Mouse (Mus musculus) liver, postnatal 0 days (tissue): Measurements from ENCODE around the gene Gtpbp4. TPM values are rescaled to one million over a fixed set of nuclear protein-coding genes. Genes with fewer than 3 reads are reported as not detected.

Experiments
- ATAC-seq: fragments of 200-750 bp; cut with Nextera tagmentation; 2 replicates; pipeline ENCODE4 v1.8.0; 2017; ENCODE audit warnings: mild to moderate bottlenecking, moderate library complexity
- DNase-seq: peaks from one replicate; pipeline ENCODE4 v3.0.0-alpha.2; 2016
- H3K27ac ChIP-seq: fragments of 300-500 bp; sonication (generic); 2 replicates; pipeline ENCODE4 v1.5.1; 2014; ENCODE audit warnings: antibody characterized with exemption, moderate library complexity, mild to moderate bottlenecking, low read depth
- H3K27me3 ChIP-seq: fragments of 300-500 bp; sonication (generic); 2 replicates; pipeline ENCODE4 v1.6.1; 2014; ENCODE audit warnings: low read length, control low read depth, mixed read lengths; ENCODE audit not compliant: insufficient read depth
- H3K36me3 ChIP-seq: fragments of 300-500 bp; sonication (generic); replicated peaks from 2 replicates; pipeline ENCODE4 v1.6.1; 2014; ENCODE audit warnings: mild to moderate bottlenecking, control low read depth, low read length, moderate library complexity, mixed read lengths; ENCODE audit not compliant: insufficient read depth
- H3K4me1 ChIP-seq: fragments of 300-500 bp; sonication (generic); 2 replicates; pipeline ENCODE4 v1.6.1; 2014; ENCODE audit warnings: antibody characterized with exemption, mild to moderate bottlenecking, control low read depth; ENCODE audit not compliant: insufficient read depth
- H3K4me2 ChIP-seq: fragments of 300-500 bp; sonication (generic); 2 replicates; pipeline ENCODE4 v1.6.1; 2014; ENCODE audit warnings: low read depth, mild to moderate bottlenecking, low read length, moderate library complexity, mixed read lengths
- H3K4me3 ChIP-seq: fragments of 300-500 bp; sonication (generic); 2 replicates; pipeline ENCODE4 v1.5.1; 2014; ENCODE audit warnings: low read depth, low read length
- H3K9ac ChIP-seq: fragments of 300-500 bp; sonication (generic); replicated peaks from 2 replicates; pipeline ENCODE4 v1.6.1; 2014; ENCODE audit warnings: mild to moderate bottlenecking, moderate library complexity
- H3K9me3 ChIP-seq: fragments of 300-500 bp; sonication (generic); 2 replicates; pipeline ENCODE4 v1.6.1; 2016; ENCODE audit warnings: mild to moderate bottlenecking, control low read depth, low read length, mixed read lengths
- CTCF ChIP-seq: sonication (generic); IDR thresholded peaks from 2 replicates; pipeline ENCODE4 v1.5.1; 2016; ENCODE audit warnings: antibody characterized with exemption, low read depth
- EP300 ChIP-seq: IDR thresholded peaks from 2 replicates; pipeline ENCODE4 v1.6.1; 2016; ENCODE audit warnings: antibody characterized with exemption, low read depth, mild to moderate bottlenecking
- WGBS: fragments of 180-500 bp; shearing (Covaris S2); extraction: QIAGEN DNeasy Blood & Tissue Kit; methylation state at CpG from one replicate; pipeline ENCODE4 v1.1.7; 2014; ENCODE audit not compliant: insufficient replicate concordance; 5-methylcytosine and 5-hydroxymethylcytosine counted together
- polyA plus RNA-seq: library from polyadenylated mRNA; unstranded; fragments of >200 nt; fragmentation: Nextera tagmentation; extraction: Ambion mirVana; gene quantifications from 2 replicates; pipeline ENCODE4 v1.2.1, GENCODE M21; 2015

Gene Gtpbp4
- polyA plus RNA-seq = 35.7 and 38.9 TPM in 2 replicates

DNA sequence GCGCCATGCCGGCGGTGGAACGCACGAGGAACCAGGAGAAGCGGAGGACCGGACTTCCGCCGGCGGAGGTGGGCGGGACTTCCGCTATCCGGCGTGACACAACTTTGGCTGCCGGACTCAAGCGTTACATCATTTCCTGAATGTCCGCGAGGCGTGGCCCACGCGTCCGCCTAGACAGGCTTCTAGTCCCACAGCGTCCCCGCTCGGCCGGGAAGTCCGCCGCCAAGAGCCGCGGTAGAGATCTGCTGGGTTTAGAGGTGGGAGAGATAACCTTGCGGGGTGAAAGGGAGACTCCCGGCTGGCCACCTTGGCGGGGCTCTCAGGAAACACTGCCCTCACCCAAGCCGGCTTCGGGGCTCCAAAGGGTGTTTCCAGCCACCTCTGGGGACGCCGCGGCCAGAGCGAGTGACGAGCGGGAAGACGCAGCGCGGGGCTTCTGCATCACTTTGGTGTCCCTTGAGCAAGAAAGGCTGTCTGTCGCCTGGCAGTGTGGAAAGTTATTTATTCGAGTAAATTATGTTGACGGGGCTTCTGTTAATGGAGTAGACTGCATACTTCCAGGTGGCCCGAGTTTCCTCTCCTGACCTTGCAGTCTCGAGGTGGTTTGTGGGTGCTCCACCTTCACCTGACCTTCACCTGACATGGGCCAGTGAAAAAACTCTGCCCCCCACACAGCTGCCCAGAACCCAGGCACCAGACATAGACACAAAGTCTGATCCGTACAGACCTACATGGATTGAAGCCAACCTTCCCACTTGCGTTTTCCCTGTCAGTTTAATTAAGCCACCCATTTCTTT is at the start of gene Gtpbp4:
TSS of gene Gtpbp4 (minus strand) at position 94 of the 797 bp plus-strand sequence.
- Histone ChIP-seq H3K36me3 (peaks cover 5% of the 10 kb centered on the region), H3K27me3 (no peaks in the 10 kb centered on the region), H3K4me2 (peak within 1 kb of the TSS; percentile 94), H3K4me3 (peak within 1 kb of the TSS; percentile 85), H3K9me3 (no peaks in the 10 kb centered on the region), H3K27ac (peak within 1 kb of the TSS; percentile 94), H3K9ac (peak within 1 kb of the TSS; percentile 94), H3K4me1 (peaks cover 13% of the 10 kb centered on the region)
- DNase-seq (peak; percentile 97), ATAC-seq (peak; percentile 97)
- whole genome bisulfite sequencing = under 1% methylated on average over 51 of the region's 51 CpGs
- TF ChIP-seq CTCF (peak; percentile 91), EP300 (peak; percentile 83; the same call in 1 of the 2 replicates)

DNA sequence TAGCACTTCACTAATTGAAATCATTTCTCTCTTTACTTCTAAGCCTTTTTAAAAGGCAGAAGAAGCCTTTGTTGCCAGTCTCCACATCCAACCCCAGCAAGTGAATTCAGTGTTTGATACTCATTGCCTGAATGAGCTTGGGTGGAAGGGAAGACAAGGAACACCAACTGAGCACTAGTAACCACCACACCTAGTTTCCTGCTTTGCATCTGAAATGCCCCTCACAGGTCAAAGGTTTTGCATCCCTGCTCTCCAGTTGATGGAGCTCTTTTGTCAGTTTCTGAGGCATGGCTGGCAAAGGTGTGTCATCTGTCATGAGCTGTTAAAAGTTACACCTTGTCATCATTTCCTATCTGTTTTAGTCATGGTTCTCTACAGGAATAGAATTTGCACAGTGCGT is 48.8 kb upstream of the Gtpbp4 start:
- no peak overlapping the region for H3K9ac ChIP-seq
- H3K4me2 ChIP-seq = no peak overlapping the region
- H3K27ac ChIP-seq = no peak overlapping the region
- H3K27me3 ChIP-seq = no peaks in the 10 kb centered on the region
- ATAC-seq = no peak
- DNase-seq = no peak
- peaks cover 6% of the 10 kb centered on the region for H3K4me1 ChIP-seq
- no peaks in the 10 kb centered on the region; the same call in 1 of the 2 replicates for H3K36me3 ChIP-seq
- no peak overlapping the region for H3K4me3 ChIP-seq
- H3K9me3 ChIP-seq = no peaks in the 10 kb centered on the region
- 93% methylated on average over 1 of the region's 1 CpGs for WGBS
- TF ChIP-seq EP300 (no peak), CTCF (no peak)

DNA sequence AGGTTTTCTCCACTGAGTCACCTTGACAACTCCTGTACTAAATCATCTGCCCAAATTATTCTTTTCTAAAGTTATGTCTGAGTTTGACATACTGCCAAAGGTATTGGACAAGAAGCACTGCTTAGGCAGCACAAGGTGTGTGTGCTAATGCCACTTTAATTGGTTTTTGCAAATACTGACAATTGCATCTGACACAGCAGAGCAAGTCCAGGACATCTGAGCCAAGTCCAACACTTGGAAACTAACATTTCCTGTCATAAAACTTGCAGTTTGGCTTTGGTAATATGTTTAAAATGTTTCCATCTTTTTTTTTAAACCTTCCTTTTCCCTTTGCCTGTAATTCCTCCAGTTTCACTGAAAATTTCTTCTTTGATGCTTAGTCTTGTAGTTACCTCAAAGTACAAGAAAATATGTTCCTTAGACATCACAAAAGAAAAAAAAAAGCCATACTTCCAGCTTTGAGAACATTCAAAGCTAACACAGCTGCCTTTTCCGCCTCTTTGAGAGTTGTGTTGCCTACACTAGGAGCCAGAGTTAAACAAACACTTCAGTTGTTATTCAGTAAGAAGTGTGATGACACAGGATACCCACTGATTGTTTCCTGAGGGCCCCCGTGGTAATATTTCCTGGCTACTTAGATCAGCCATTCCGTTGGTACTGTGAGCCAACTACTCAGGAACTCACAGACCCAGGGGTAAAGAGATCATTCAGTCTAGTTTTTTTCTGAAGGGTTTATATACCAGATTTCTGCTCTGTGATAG is 47.6 kb upstream of the Gtpbp4 start:
- H3K4me1 ChIP-seq = peaks cover 6% of the 10 kb centered on the region
- no peaks in the 10 kb centered on the region; the same call in 1 of the 2 replicates for H3K36me3 ChIP-seq
- no peaks in the 10 kb centered on the region for H3K27me3 ChIP-seq
- ATAC-seq (no peak), DNase-seq (no peak)
- no peak overlapping the region for H3K4me2 ChIP-seq
- no peak overlapping the region for H3K4me3 ChIP-seq
- H3K27ac ChIP-seq = peak overlapping the region; percentile 39; the same call in 1 of the 2 replicates
- 31% methylated on average over 3 of the region's 3 CpGs for WGBS
- no peak overlapping the region for H3K9ac ChIP-seq
- no peaks in the 10 kb centered on the region for H3K9me3 ChIP-seq
- no peak for TF ChIP-seq EP300
- no peak for TF ChIP-seq CTCF

DNA sequence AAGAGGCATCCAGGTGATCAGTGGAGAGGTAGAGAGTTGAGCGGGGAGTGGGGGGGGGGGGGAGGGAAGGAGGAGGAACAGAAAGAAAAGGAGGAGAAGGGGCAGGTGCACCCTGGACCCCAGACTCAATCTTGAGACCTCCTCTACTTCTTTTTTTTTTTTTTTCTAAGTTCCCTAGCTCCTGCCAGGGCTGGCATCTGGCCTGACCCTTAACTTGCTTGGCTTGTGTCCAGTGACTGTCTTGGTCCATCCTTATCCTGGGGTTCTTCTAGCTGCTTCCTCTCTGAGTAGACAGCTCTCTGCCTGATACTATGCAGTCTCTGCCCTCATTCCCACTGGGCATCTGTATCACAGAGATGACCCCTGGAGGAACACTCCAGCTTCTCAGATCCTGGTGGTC is 44.7 kb upstream of the Gtpbp4 start:
- H3K4me1 ChIP-seq = peaks cover 6% of the 10 kb centered on the region
- H3K9ac ChIP-seq = no peak overlapping the region
- WGBS = 63% methylated on average over 1 of the region's 1 CpGs
- DNase-seq = no peak
- H3K27me3 ChIP-seq = no peaks in the 10 kb centered on the region
- no peak for TF ChIP-seq CTCF
- TF ChIP-seq EP300 = no peak
- no peaks in the 10 kb centered on the region; the same call in 1 of the 2 replicates for H3K36me3 ChIP-seq
- ATAC-seq = no peak
- no peak overlapping the region for H3K27ac ChIP-seq
- no peak overlapping the region for H3K4me2 ChIP-seq
- H3K4me3 ChIP-seq = no peak overlapping the region
- H3K9me3 ChIP-seq = no peaks in the 10 kb centered on the region

DNA sequence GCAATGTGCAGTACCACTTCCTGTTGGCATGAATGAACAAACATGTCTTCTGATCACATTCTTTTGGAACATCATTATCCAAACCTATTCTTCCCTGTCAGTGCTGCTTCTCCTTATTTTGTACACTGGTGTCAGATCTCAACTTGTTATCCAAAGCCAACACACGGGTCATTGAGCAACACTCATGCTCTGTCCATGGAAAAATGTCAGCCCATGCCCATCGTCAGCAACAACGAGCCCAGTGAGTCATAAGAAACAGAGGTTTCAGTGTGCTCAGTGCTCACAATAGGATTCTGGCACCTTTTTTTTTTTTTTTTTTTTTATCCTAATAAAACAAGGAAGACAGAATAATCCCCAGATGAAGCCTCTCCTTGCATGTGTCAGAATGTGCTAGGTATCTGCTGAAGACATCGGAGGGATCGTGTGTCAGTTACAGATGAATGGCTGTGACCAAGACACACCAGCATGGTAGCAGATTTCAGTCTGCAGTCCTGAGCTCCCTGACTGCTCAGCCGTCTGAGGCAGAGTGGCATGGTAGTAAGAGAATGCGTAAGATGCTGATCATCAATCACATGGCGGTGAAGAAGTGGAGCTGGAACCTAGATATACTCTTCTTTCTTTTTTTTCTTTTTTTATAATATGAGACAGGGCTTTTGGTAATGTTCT is 36.2 kb upstream of the Gtpbp4 start:
- Histone ChIP-seq H3K9ac (no peak overlapping the region), H3K27me3 (no peaks in the 10 kb centered on the region), H3K27ac (no peak overlapping the region), H3K9me3 (no peaks in the 10 kb centered on the region), H3K4me2 (no peak overlapping the region), H3K4me1 (peaks cover 2% of the 10 kb centered on the region; the same call in 1 of the 2 replicates), H3K36me3 (no peaks in the 10 kb centered on the region), H3K4me3 (no peak overlapping the region)
- DNase-seq (no peak), ATAC-seq (no peak)
- 87% methylated on average over 8 of the region's 8 CpGs for WGBS
- no peak for TF ChIP-seq CTCF
- TF ChIP-seq EP300 = no peak

DNA sequence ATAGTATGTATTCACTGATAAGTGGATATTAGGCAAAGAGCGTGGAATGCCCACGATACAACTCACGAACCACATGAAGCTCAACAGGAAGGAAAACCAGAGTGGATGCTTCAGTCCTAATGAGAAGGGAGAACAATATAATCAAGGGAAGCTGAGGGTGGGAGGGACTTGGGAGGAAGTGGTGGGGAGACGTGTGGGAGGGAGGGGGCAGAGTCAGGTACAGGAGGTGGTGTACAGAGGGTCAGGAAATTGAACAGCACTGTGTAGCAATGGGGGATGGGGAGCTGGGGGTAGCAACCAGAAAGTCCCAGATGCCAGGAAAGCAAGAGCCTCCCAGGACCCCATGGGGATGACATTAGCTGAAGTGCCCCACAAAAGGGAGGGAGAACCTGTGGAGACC is 34.5 kb upstream of the Gtpbp4 start:
- WGBS = 58% methylated on average over 4 of the region's 4 CpGs
- no peak for TF ChIP-seq CTCF
- TF ChIP-seq EP300 = no peak
- no peak for ATAC-seq
- Histone ChIP-seq H3K4me2 (no peak overlapping the region), H3K4me1 (peaks cover 4% of the 10 kb centered on the region; the same call in 1 of the 2 replicates), H3K4me3 (no peak overlapping the region), H3K36me3 (no peaks in the 10 kb centered on the region), H3K27me3 (no peaks in the 10 kb centered on the region), H3K9me3 (no peaks in the 10 kb centered on the region), H3K9ac (no peak overlapping the region), H3K27ac (no peak overlapping the region)
- DNase-seq = no peak
